Mouse (Mus musculus) intestine, embryonic 14.5 days (tissue): ENCODE results near the gene Six6. TPM values are rescaled to one million over a fixed set of nuclear protein-coding genes. Genes with fewer than 3 reads are reported as not detected.

ENCODE experiments used
- ATAC-seq: fragments of 200-750 bp; cut with Nextera tagmentation; replicated peaks from 2 replicates; pipeline ENCODE4 v1.8.0; 2017; ENCODE audit warnings: low read depth, moderate number of reproducible peaks, moderate TSS enrichment, moderate library complexity; ENCODE audit not compliant: low FRiP score, low TSS enrichment
- DNase-seq: peaks from one replicate; pipeline ENCODE4 v3.0.0-alpha.2; 2018; ENCODE audit warnings: low spot score
- H3K27ac ChIP-seq: fragments of 300-500 bp; sonication (generic); 2 replicates; pipeline ENCODE4 v1.5.1; 2014; ENCODE audit warnings: low read depth, mild to moderate bottlenecking, control low read depth
- H3K27me3 ChIP-seq: fragments of 300-500 bp; sonication (generic); replicated peaks from 2 replicates; pipeline ENCODE4 v1.6.1; 2014; ENCODE audit warnings: low read length, control low read depth; ENCODE audit not compliant: control insufficient read depth, insufficient read depth
- H3K36me3 ChIP-seq: fragments of 300-500 bp; sonication (generic); 2 replicates; pipeline ENCODE4 v1.6.1; 2014; ENCODE audit warnings: low read length, control low read depth; ENCODE audit not compliant: control insufficient read depth, insufficient read depth
- H3K4me1 ChIP-seq: fragments of 300-500 bp; sonication (generic); replicated peaks from 2 replicates; pipeline ENCODE4 v1.6.1; 2014; ENCODE audit warnings: low read length, control low read depth, mixed read lengths; ENCODE audit not compliant: control insufficient read depth, insufficient read depth
- H3K4me2 ChIP-seq: fragments of 300-500 bp; sonication (generic); 2 replicates; pipeline ENCODE4 v1.6.1; 2014; ENCODE audit warnings: low read length
- H3K4me3 ChIP-seq: fragments of 300-500 bp; sonication (generic); 2 replicates; pipeline ENCODE4 v1.5.1; 2014; ENCODE audit warnings: low read depth, low read length, control low read depth, mixed read lengths
- H3K9ac ChIP-seq: fragments of 300-500 bp; sonication (generic); 2 replicates; pipeline ENCODE4 v1.6.1; 2014; ENCODE audit warnings: mild to moderate bottlenecking, low read length
- H3K9me3 ChIP-seq: fragments of 300-500 bp; sonication (generic); 2 replicates; pipeline ENCODE4 v1.6.1; 2016; ENCODE audit warnings: low read length, control low read depth; ENCODE audit not compliant: control insufficient read depth
- WGBS: fragments of 180-500 bp; shearing (Covaris S2); extraction: QIAGEN DNeasy Blood & Tissue Kit; methylation state at CpG from one replicate; pipeline ENCODE4 v1.1.7; 2014; 5-methylcytosine and 5-hydroxymethylcytosine counted together
- polyA plus RNA-seq: library from polyadenylated mRNA; unstranded; fragments of >200 nt; fragmentation: Nextera tagmentation; extraction: Ambion mirVana; gene quantifications from 2 replicates; pipeline ENCODE4 v1.2.1, GENCODE M21; 2014

Gene Six6
- not detected in 2 replicates for polyA plus RNA-seq

DNA sequence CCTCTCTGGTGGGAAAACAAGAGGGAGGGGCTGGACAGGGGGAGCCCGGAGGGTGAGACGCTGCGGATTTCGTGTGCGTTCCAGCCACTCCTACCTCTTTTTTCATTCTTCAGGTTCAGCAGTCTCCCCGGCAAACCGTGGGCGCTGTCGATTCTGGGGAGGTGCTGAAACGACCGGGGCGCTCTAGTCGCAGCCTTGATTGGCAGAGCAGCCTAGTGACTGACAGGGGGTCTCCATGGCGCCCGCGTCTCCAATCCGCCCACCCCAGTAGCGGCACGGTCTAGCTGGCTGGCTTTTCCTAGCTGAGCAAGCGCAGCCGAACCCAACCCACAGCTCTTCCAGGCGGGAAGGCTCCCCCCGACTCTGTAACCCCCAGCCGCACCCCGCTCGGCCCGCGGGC lies at the start of gene Six6:
Gene Six6, plus strand, starts transcription at position 277 of the 400 bp plus-strand sequence.
- Histone ChIP-seq H3K36me3 (no peaks in the 10 kb centered on the region), H3K4me3 (no peak within 1 kb of the TSS), H3K9ac (no peak within 1 kb of the TSS), H3K4me1 (peaks cover 5% of the 10 kb centered on the region; the same call in 1 of the 2 replicates), H3K4me2 (peak within 1 kb of the TSS; percentile 15), H3K27me3 (peaks cover 99% of the 10 kb centered on the region), H3K27ac (no peak within 1 kb of the TSS), H3K9me3 (no peaks in the 10 kb centered on the region)
- WGBS: under 1% methylated on average over 28 of the region's 28 CpGs
- ATAC-seq (no peak), DNase-seq (peak; percentile 75)

DNA sequence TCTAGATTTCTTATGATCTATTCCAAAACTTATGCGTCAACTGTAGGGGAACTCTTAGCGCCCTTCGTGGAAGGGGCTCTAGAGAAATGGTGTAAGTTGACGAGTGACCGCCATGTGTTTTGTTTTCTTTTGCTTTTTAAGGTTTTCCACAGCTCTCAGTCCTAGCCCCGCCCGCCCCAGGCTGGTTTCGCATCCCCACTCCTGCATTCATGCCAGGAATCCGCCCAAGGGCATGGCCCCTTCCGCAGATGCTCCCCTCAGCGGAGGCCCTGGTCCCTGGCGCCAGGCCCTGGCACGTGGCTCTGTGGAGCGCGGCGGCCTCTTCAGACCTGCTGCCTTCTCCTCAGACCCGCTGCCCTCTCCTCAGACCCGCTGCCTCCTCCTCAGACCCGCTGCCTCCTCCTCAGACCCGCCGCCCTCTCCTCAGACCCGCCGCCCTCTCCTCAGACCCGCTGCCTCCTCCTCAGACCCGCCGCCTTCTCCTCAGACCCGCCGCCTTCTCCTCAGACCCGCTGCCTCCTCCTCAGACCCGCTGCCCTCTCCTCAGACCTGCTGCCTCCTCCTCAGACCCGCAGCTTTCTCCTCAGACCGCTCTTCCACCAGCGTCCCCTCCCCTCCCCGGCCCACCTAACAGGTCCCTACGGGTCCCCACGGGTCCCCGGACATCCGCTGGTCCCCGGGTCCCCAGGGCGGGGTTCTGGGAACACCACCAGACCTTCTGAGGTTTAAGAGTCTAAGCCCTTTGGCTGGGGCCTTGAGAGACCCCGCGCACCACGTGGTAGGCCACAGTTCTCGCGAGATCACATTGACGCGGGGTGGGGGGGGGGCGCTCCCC lies 22.3 kb upstream of the Six6 start:
- no peak for ATAC-seq
- H3K9ac ChIP-seq: peak overlapping the region; percentile 37

GRCm38 (mm10) chr12:72936751-72937150 lies 2.9 kb upstream of the Six6 start:
- DNase-seq (no peak), ATAC-seq (no peak)
- H3K4me2 ChIP-seq: no peak overlapping the region
- H3K36me3 ChIP-seq: no peaks in the 10 kb centered on the region
- no peak overlapping the region for H3K9ac ChIP-seq
- peaks cover 5% of the 10 kb centered on the region; the same call in 1 of the 2 replicates for H3K4me1 ChIP-seq
- H3K27me3 ChIP-seq: peaks cover 76% of the 10 kb centered on the region
- no peak overlapping the region for H3K4me3 ChIP-seq
- H3K9me3 ChIP-seq: no peaks in the 10 kb centered on the region
- 29% methylated on average over 8 of the region's 8 CpGs for WGBS
- no peak overlapping the region for H3K27ac ChIP-seq

More for the DNA sequence above, 22.3 kb upstream of the Six6 start:
- H3K4me1 ChIP-seq: no peaks in the 10 kb centered on the region
- peak overlapping the region; percentile 57 for H3K4me2 ChIP-seq
- 18% methylated on average over 47 of the region's 48 CpGs for WGBS
- peak; percentile 63 for DNase-seq
- no peaks in the 10 kb centered on the region for H3K36me3 ChIP-seq
- no peaks in the 10 kb centered on the region for H3K9me3 ChIP-seq
- H3K27me3 ChIP-seq: peaks cover 7% of the 10 kb centered on the region; the same call in 1 of the 2 replicates
- peak overlapping the region; percentile 33 for H3K4me3 ChIP-seq
- H3K27ac ChIP-seq: no peak overlapping the region

DNA sequence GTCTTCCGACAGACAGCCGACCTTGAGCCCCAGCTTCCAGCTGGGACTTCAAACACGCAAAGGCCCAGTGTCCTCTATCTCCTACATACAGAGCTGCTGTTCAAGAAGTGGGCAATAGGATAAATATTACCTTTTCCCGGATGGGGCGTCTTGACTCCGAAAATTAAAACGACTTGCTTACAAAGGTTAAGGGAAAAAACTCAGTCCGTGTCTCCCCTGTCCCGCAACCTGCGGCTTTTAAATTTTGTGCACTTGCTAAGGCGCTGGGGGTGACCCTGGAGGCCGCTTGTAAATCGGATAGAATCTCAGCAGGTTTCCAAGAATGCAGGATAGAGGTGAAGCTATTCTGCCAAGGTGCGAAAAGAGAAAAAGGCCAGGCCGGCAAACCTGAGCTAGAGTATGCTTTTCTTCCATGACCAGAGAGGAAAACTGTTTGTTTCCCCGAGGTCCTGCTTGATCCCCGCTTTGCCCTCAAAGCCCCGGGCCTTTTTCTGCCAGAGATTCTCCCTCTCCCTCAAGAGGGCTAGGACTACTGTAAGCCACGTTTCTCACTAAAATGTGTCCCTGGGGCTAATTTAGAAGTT lies 2.1 kb upstream of the Six6 start:
- ATAC-seq (no peak), DNase-seq (peak; percentile 63)

DNA sequence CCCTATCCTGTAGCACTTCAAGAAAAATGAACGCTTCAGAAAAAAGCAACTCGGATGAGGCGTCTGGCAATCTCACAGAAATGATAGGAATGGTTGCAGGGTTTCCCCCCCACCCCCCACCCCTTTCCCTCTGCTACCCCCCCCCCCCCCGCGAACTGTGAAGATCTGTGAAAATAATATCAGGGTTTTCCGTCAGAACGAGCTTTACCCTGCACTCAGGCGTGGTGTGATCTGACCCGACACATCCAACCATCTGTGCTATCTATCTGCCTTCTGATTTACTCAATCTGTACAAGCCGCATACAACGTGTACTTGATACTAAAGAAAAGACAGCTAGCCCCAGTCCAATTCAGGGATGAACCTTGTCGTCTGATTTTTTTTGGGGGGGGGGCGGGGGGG lies 1.5 kb upstream of the Six6 start:
- ATAC-seq (no peak), DNase-seq (no peak)
- Histone ChIP-seq H3K36me3 (no peaks in the 10 kb centered on the region), H3K4me2 (no peak overlapping the region), H3K4me3 (no peak overlapping the region), H3K9ac (no peak overlapping the region), H3K27ac (no peak overlapping the region), H3K9me3 (no peaks in the 10 kb centered on the region), H3K4me1 (peaks cover 5% of the 10 kb centered on the region; the same call in 1 of the 2 replicates), H3K27me3 (peaks cover 91% of the 10 kb centered on the region)
- 4% methylated on average over 11 of the region's 13 CpGs for WGBS

More for the DNA sequence above, 2.1 kb upstream of the Six6 start:
- no peak overlapping the region for H3K4me3 ChIP-seq
- peaks cover 5% of the 10 kb centered on the region; the same call in 1 of the 2 replicates for H3K4me1 ChIP-seq
- H3K9ac ChIP-seq: no peak overlapping the region
- no peak overlapping the region for H3K27ac ChIP-seq
- no peak overlapping the region for H3K4me2 ChIP-seq
- peaks cover 85% of the 10 kb centered on the region for H3K27me3 ChIP-seq
- WGBS: 2% methylated on average over 19 of the region's 19 CpGs
- no peaks in the 10 kb centered on the region for H3K36me3 ChIP-seq
- H3K9me3 ChIP-seq: no peaks in the 10 kb centered on the region

- Histone ChIP-seq H3K9ac (no peak overlapping the region), H3K27ac (no peak overlapping the region), H3K27me3 (peaks cover 97% of the 10 kb centered on the region), H3K4me1 (peaks cover 5% of the 10 kb centered on the region; the same call in 1 of the 2 replicates), H3K9me3 (no peaks in the 10 kb centered on the region), H3K4me2 (no peak overlapping the region), H3K36me3 (no peaks in the 10 kb centered on the region), H3K4me3 (no peak overlapping the region)
- DNase-seq (peak; percentile 53), ATAC-seq (no peak)
- WGBS: 5% methylated on average over 14 of the region's 14 CpGs
Measured at GRCm38 (mm10) chr12:72938600-72939490, 847 bp upstream of the Six6 start.

GRCm38 (mm10) chr12:72940071-72940821 lies 554 bp downstream of the Six6 start, which contains the start of gene 4930447C04Rik:
4930447C04Rik (minus strand) TSS chr12:72940774.
- Histone ChIP-seq H3K4me1 (peaks cover 5% of the 10 kb centered on the region; the same call in 1 of the 2 replicates), H3K9ac (no peak within 1 kb of the TSS), H3K27me3 (peaks cover 99% of the 10 kb centered on the region), H3K27ac (no peak within 1 kb of the TSS), H3K4me3 (no peak within 1 kb of the TSS), H3K4me2 (peak within 1 kb of the TSS; percentile 15), H3K9me3 (no peaks in the 10 kb centered on the region), H3K36me3 (no peaks in the 10 kb centered on the region)
- DNase-seq (peak; percentile 66), ATAC-seq (no peak)
- 2% methylated on average over 39 of the region's 39 CpGs for WGBS
